Mouse (Mus musculus): ENCODE measurements at regions not wholly inside any gene's neighbourhood (a gene's known extent, or its start where the extent isn't known, plus 50 kb on each side); places are given as distances from the start of the nearest gene placed in this dataset.

- no peak for ATAC-seq (ENCODE audit: insufficient number of reproducible peaks, low FRiP score, low TSS enrichment)
These were observed 181.3 kb upstream of the Auts2 start for GRCm38 (mm10) chr5:132724467-132724866.

GRCm38 (mm10) chr5:132710301-132710700 is 167.2 kb upstream of the Auts2 start:
- no peak for ATAC-seq (ENCODE audit: insufficient number of reproducible peaks, low FRiP score, low TSS enrichment)

GRCm38 (mm10) chr5:132707531-132707930 is 164.4 kb upstream of the Auts2 start:
- ATAC-seq (ENCODE audit: insufficient number of reproducible peaks, low FRiP score, low TSS enrichment), result no peak

GRCm38 (mm10) chr5:132703455-132704100 is 160.4 kb upstream of the Auts2 start:
- no peak for ATAC-seq (ENCODE audit: insufficient number of reproducible peaks, low FRiP score, low TSS enrichment)

- ATAC-seq (ENCODE audit: insufficient number of reproducible peaks, low FRiP score, low TSS enrichment), result no peak
These were observed 159.4 kb upstream of the Auts2 start for GRCm38 (mm10) chr5:132702573-132702972.

DNA sequence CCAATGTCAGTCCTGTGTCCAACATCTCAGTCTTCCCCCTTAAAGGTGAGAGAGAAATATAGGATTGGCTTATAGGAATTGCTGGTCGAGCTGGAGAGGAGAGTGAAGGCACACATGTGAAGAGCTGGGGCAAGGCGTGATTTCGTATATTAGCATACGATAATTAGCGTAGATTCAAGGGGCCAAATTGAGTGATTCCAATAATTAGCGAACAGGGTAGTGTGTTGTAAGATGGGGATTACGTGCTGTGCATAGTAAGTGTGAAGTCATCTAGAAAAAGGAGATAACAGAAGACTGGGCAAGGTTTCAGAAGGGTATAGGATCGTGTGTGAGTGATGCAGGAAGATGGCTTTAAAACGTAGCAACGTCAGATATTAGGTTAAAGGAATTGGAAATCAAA is 147.6 kb upstream of the Auts2 start:
- ATAC-seq (ENCODE audit: insufficient number of reproducible peaks, low FRiP score, low TSS enrichment), result no peak

DNA sequence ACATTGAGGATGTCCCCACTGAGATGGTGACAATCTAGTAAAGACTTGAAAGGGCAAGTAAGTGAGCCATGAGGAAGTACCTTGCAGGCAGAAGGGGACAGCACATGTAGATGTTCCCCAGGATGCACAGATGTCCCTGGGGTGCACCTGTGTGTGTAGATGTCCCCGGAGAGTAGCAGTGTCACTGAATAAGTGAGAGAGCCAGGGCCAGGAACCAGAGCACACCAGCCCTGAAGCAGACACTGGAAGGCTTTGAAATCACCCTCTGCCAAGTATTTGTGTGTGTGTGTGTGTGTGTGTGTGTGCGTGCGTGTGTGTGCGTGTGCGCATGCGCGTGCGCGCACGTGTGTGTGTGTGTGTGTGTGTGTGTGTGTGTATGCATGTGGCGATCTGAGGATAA is 132.1 kb upstream of the Auts2 start:
- no peak for ATAC-seq (ENCODE audit: insufficient number of reproducible peaks, low FRiP score, low TSS enrichment)

DNA sequence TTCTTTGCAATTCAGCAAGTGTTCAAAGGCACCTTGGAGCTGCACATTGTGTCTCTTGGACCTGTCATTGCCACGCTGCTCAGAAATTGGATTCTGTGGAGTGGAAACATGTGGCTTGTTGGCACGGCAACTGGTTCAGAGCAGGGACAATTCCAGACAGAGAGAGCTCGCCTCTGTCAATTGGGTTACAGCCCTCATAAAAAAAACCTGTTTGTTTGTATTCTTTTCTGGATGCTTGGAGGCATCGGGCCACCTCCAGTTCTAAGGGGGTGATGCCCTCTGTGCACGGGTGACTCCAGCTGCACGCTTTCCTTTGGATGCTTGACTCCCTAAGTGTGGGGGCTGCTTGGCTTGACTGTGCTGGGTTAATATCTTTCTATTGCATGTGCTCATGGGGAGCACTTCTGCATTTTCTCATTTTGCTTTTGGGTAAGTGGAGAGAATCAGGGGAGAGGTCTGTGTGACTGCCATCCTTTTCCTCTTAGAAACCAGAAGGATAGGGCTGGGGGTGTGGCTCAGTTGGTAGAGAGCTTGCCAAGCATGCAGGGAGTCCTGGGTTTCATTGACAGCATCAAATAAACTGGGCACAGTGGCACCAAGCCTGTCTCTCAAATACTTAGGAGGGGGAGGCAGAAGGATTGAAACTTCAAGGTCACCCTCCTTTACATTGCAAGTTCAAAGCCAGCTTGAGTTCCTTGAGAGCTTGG is 130.6 kb upstream of the Auts2 start:
- no peak for ATAC-seq (ENCODE audit: insufficient number of reproducible peaks, low FRiP score, low TSS enrichment)

GRCm38 (mm10) chr5:132671496-132671895 is 128.4 kb upstream of the Auts2 start:
- no peak for ATAC-seq (ENCODE audit: insufficient number of reproducible peaks, low FRiP score, low TSS enrichment)

- no peak for ATAC-seq (ENCODE audit: insufficient number of reproducible peaks, low FRiP score, low TSS enrichment)
These were observed 124.2 kb upstream of the Auts2 start for GRCm38 (mm10) chr5:132667316-132667715.

DNA sequence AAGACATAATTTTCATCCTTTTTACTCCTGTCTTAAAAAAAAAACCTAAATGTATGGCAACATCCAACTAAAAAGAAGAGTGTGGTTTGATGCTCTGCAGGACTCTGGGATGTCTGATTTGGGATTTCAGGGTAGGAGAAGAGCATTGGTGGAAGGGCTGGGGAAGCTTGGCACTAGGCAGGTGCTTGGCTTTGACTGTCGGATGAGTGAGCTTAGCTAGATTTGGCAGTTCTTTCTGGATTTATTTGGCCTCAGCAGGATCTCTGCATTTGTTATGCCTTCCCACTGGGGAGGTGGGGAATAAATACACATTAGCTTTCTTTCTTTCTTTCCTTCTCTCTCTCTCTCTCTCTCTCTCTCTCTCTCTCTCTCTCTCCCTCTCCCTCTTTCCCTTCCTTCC is 118.1 kb upstream of the Auts2 start:
- ATAC-seq (ENCODE audit: insufficient number of reproducible peaks, low FRiP score, low TSS enrichment), result no peak

DNA sequence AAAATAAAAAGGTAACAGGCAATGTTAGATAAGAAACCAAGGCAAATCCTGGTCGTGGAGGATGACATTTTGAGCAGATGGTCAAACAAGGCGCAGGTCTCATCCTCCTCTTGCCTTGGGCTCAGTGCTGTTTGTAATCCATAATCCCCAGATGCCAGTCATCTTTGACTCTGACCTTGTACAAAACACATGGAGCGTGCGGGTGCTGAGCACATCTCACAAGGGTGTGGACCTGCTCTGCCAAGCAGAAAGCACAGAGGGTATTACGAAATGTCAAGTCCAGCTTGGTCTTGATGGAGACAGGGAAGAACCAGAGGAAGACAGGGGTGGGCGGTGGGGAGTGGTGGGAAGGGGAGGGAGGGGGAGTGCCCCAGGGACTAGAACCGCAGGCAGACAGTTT is 116.9 kb upstream of the Auts2 start:
- no peak for ATAC-seq (ENCODE audit: insufficient number of reproducible peaks, low FRiP score, low TSS enrichment)

DNA sequence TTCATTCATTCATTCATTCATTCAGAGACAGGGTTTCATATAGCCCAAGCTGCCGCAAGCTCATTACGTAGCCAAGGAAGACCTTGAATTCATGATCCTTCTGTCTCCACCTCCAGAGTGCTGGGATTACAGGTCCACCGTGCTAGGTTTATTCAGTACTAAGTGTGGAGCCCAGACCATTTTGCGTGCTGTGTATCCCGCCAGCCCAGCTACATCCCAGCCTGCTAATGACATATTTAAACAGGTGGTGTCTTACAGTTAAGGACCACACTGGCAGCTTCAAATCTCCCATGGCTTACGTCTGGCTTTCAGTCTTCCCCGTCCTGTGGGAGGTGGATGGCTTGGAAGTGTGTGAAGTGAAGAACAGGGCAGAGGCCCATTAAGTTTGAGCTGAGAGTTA is 111.2 kb upstream of the Auts2 start:
- ATAC-seq (ENCODE audit: insufficient number of reproducible peaks, low FRiP score, low TSS enrichment), result no peak

GRCm38 (mm10) chr5:132653694-132654300 is 110.7 kb upstream of the Auts2 start:
- no peak for ATAC-seq (ENCODE audit: insufficient number of reproducible peaks, low FRiP score, low TSS enrichment)

DNA sequence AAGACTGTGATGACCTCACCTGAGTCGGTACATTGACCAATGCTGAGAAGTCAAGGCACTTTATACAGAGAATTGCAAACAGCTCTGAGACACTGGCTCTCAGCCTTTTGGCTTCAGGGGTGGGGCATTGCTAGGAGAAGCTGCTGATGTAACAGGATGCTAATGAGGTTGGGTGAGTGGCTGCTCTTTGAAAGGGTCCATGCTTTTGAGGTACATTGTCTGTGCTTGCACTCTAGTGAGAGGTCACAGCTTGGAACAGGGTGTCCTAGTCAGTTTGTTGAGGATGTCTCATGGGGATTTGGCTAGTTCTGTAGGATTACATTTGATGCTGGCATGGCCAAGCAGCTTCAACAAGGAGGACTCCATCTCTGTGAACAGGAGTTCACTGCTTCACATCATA is 109.1 kb upstream of the Auts2 start:
- no peak for ATAC-seq (ENCODE audit: insufficient number of reproducible peaks, low FRiP score, low TSS enrichment)

GRCm38 (mm10) chr5:132649771-132650170 is 106.6 kb upstream of the Auts2 start:
- no peak for ATAC-seq (ENCODE audit: insufficient number of reproducible peaks, low FRiP score, low TSS enrichment)

DNA sequence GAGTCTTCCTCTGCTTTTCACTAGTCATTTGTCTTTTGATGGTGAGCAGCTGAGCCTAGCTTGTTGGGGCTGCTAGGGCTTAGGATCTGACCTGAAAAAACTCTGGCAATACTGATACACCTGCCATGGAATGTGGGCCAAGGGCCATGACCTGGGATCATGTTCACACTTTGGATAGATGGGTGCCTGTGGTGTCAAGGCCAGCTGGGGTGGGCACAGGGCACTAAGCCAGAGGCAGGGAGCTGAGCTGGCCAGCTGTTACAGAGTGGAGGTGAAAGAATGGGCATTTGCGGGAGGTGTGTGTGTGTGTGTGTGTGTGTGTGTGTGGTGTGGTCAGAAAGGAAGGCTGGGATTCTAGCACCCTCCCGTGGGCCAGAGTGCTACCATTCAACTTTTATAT is 105.6 kb upstream of the Auts2 start:
- no peak for ATAC-seq (ENCODE audit: insufficient number of reproducible peaks, low FRiP score, low TSS enrichment)

DNA sequence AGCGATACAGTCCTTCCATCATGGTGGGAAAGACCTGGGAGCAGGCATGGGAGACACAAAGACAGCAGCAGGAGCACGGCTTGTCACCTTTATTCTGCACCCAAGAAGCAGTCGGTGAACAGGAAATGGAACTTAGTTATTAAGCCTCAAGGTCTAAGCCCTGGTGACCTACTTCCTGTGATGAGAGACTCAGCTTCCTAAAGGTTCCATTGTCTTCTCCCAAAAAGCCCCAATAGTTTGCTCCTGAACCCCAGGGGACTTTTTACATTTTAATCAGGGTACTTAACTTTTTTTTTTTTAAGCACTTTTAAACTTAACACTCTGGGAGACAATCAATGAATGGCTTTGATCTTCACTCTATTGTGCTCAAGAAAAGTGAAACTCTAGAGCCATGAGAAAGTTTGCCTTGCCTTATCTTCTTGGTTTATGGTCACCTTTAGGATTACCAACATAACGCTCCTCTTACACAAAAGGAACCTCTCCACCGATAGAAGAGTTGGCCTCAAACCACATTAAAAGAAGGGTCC is 101.6 kb upstream of the Auts2 start:
- ATAC-seq (ENCODE audit: insufficient number of reproducible peaks, low FRiP score, low TSS enrichment), result no peak

DNA sequence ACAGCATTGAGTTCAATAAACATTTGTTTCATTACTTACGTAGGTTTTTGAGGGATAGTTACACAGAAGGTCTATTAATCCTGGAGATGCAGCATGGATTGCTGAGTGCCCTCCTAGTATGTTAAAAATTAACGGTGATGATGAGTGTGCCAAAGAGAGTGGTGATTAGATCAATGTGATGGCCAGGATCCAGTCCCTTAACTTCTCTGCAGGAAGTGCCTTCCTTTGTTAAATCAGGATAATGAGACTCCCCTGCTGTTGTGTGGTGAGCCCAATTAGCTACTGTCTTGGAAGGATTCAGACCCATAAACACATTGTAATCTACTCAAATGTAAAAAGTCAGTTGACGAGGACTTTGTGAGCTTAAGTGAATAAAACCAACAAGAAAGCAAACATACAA is 100.1 kb upstream of the Auts2 start:
- ATAC-seq (ENCODE audit: insufficient number of reproducible peaks, low FRiP score, low TSS enrichment), result no peak

GRCm38 (mm10) chr5:132633198-132633884 is 90.2 kb upstream of the Auts2 start:
- ATAC-seq (ENCODE audit: insufficient number of reproducible peaks, low FRiP score, low TSS enrichment), result no peak

DNA sequence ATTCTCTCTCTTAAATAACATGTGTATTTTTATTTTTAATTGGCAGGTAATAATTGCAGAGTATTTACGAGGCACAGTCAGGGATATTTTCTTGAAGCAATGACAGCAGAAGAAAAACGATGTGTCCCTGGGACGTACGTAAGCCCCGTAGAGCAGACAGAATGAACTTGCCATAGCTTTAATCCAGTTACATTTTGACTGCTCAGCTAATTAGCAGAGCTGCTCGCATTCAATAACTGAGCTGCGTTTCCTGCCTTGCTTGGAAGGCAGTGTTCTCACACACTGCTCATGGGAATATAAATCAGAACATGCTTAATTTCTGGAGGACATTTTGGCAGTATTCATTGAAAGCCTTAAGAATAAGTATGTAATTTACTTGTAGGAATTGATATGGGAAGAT is 78.6 kb upstream of the Auts2 start:
- ATAC-seq (ENCODE audit: insufficient number of reproducible peaks, low FRiP score, low TSS enrichment), result no peak
